In genomic region chr6:50294128-50294527, GRCm38 (mm10) we compare ENCODE assay signal across 7 mouse cellular contexts. TPM values are rescaled to one million over a fixed set of nuclear protein-coding genes. Genes with fewer than 3 reads are reported as not detected.
A peak's percentile ranks its signal among the peaks of the same experiment; 100 is the strongest.
DNase-seq lines count a peak whose midpoint lies in the region; ATAC-seq lines count a peak whose summit lies in the region.

No protein-coding gene starts in this region.

- H3K4me3 ChIP-seq in forebrain, embryonic 14.5 days (ENCODE audit: low read depth, low read length), result no peak overlapping the region
- no peak overlapping the region for H3K4me3 ChIP-seq in hindbrain, embryonic 16.5 days (ENCODE audit: low read length)
- no peak overlapping the region for H3K4me3 ChIP-seq in midbrain, embryonic 10.5 days

- no peaks in the 10 kb centered on the region for H3K9me3 ChIP-seq in forebrain, embryonic 14.5 days (replicated peaks; ENCODE audit: control insufficient read depth, low read length)
- no peaks in the 10 kb centered on the region for H3K9me3 ChIP-seq in hindbrain, embryonic 16.5 days (ENCODE audit: control insufficient read depth, low read length)
- no peaks in the 10 kb centered on the region for H3K9me3 ChIP-seq in midbrain, embryonic 10.5 days (replicated peaks)

- DNase-seq in Muller cell, postnatal 12 days (ENCODE audit: inconsistent ontology term), result peak; percentile 73
- DNase-seq in forebrain, embryonic 14.5 days (ENCODE audit: low spot score), result peak; percentile 93
- DNase-seq in left cerebral cortex, adult 11 months (ENCODE audit: low spot score), result peak; percentile 77
- peak; percentile 57 for DNase-seq in midbrain, embryonic 10.5 days (ENCODE audit: low spot score)
- peak; percentile 58 to 61 for DNase-seq in right cerebral cortex, postnatal 36 days (ENCODE audit: low spot score in 2 of 2)

- no peak overlapping the region for H3K27ac ChIP-seq in forebrain, embryonic 14.5 days (ENCODE audit: low read depth, low read length)
- H3K27ac ChIP-seq in hindbrain, embryonic 16.5 days (ENCODE audit: low read depth, low read length), result no peak overlapping the region
- H3K27ac ChIP-seq in midbrain, embryonic 10.5 days (replicated peaks), result no peak overlapping the region

- H3K9ac ChIP-seq in forebrain, embryonic 14.5 days (ENCODE audit: low read length), result no peak overlapping the region
- H3K9ac ChIP-seq in hindbrain, embryonic 16.5 days (ENCODE audit: low read depth, low read length), result no peak overlapping the region

- no peaks in the 10 kb centered on the region for H3K4me1 ChIP-seq in forebrain, embryonic 14.5 days (ENCODE audit: control insufficient read depth, insufficient read depth, low read length)
- H3K4me1 ChIP-seq in hindbrain, embryonic 16.5 days (ENCODE audit: control insufficient read depth, insufficient read depth, low read depth, low read length), result no peaks in the 10 kb centered on the region
- H3K4me1 ChIP-seq in midbrain, embryonic 10.5 days, result no peaks in the 10 kb centered on the region

- H3K27me3 ChIP-seq in forebrain, embryonic 14.5 days (replicated peaks; ENCODE audit: control insufficient read depth, insufficient read depth, low read length), result no peaks in the 10 kb centered on the region
- no peaks in the 10 kb centered on the region for H3K27me3 ChIP-seq in hindbrain, embryonic 16.5 days (replicated peaks; ENCODE audit: control insufficient read depth, insufficient read depth, low read length)
- H3K27me3 ChIP-seq in midbrain, embryonic 10.5 days (ENCODE audit: low read depth, poor library complexity, severe bottlenecking), result no peaks in the 10 kb centered on the region

- H3K36me3 ChIP-seq in forebrain, embryonic 14.5 days (ENCODE audit: control insufficient read depth, insufficient read depth, low read length), result no peaks in the 10 kb centered on the region
- H3K36me3 ChIP-seq in hindbrain, embryonic 16.5 days (ENCODE audit: control insufficient read depth, insufficient read depth, low read length), result no peaks in the 10 kb centered on the region
- no peaks in the 10 kb centered on the region for H3K36me3 ChIP-seq in midbrain, embryonic 10.5 days

- peak; percentile 87 for ATAC-seq in cerebellum, adult (ENCODE audit: insufficient number of reproducible peaks, low FRiP score, low TSS enrichment)
- peak; percentile 69; the same call in 1 of the 2 replicates for ATAC-seq in forebrain, embryonic 14.5 days
- ATAC-seq in hindbrain, embryonic 16.5 days, result peak; percentile 48; the same call in 1 of the 2 replicates

- WGBS in forebrain, embryonic 14.5 days, result 45% methylated on average over 1 of the region's 1 CpGs
- 41% methylated on average over 1 of the region's 1 CpGs for WGBS in hindbrain, embryonic 16.5 days
- WGBS in midbrain, embryonic 10.5 days, result 66% methylated on average over 1 of the region's 1 CpGs

- no peak overlapping the region for H3K4me2 ChIP-seq in forebrain, embryonic 14.5 days (ENCODE audit: low read length)
- H3K4me2 ChIP-seq in hindbrain, embryonic 16.5 days (ENCODE audit: low read length), result no peak overlapping the region

RNA-seq across cellular contexts. Expression of gene Gsdme, which starts 30.5 kb away (rescaled TPM):
- polyA plus RNA-seq in forebrain, embryonic 14.5 days (2014; fragmentation: Nextera tagmentation; extraction: Ambion mirVana), result 58.3 and 74.7 TPM in 2 replicates
- 79.7 and 81.7 TPM in 2 replicates for polyA plus RNA-seq in hindbrain, embryonic 16.5 days (2015; fragmentation: Nextera tagmentation; extraction: Ambion mirVana)
- polyA plus RNA-seq in midbrain, embryonic 10.5 days (2016; fragmentation: Nextera tagmentation; extraction: Ambion mirVana), result 52.9 and 56.6 TPM in 2 replicates
